Mouse (Mus musculus) CH12.LX (cell line): ENCODE measurements around the gene St6galnac4.

ENCODE experiments used
- BHLHE40 ChIP-seq: IDR thresholded peaks from 2 replicates; pipeline ENCODE4 v1.6.1; 2011; ENCODE audit warnings: mild to moderate bottlenecking, low read depth, low read length, improper control_type of control experiment
- CHD2 ChIP-seq: IDR thresholded peaks from 2 replicates; pipeline ENCODE4 v1.6.1; 2011; ENCODE audit warnings: low read length, improper control_type of control experiment
- CTCF ChIP-seq, 2 experiments: IDR thresholded peaks in 1 of 2; conservative IDR thresholded peaks in 1 of 2; 2 replicates each; pipeline ENCODE4 v1.5.1; 2011 to 2012; ENCODE audit warnings: low read depth in 2 of 2, low read length in 2 of 2, improper control_type of control experiment in 1 of 2, inconsistent platforms in 1 of 2, mild to moderate bottlenecking in 1 of 2, moderate library complexity in 1 of 2
- IRF4 ChIP-seq: IDR thresholded peaks from 2 replicates; pipeline ENCODE4 v1.6.1; 2014; ENCODE audit warnings: low read depth, mild to moderate bottlenecking, inconsistent platforms, low read length, improper control_type of control experiment
- KAT2A ChIP-seq: IDR thresholded peaks from 2 replicates; pipeline ENCODE4 v1.6.1; 2012; ENCODE audit warnings: low read length, improper control_type of control experiment, inconsistent platforms; ENCODE audit not compliant: insufficient replicate concordance
- NELFE ChIP-seq: IDR thresholded peaks from 2 replicates; pipeline ENCODE4 v1.6.1; 2011; ENCODE audit warnings: low read depth, low read length, improper control_type of control experiment
- NRF1 ChIP-seq: IDR thresholded peaks from 2 replicates; pipeline ENCODE4 v1.6.1; 2014; ENCODE audit warnings: low read depth, mild to moderate bottlenecking, inconsistent platforms, low read length, improper control_type of control experiment, moderate library complexity
- POLR2A ChIP-seq: IDR thresholded peaks from 2 replicates; pipeline ENCODE4 v1.6.1; 2011; ENCODE audit warnings: low read depth, mild to moderate bottlenecking, improper control_type of control experiment, low read length
- POLR2AphosphoS2 ChIP-seq: IDR thresholded peaks from 2 replicates; pipeline ENCODE4 v1.6.1; 2011; ENCODE audit warnings: low read depth, low read length, improper control_type of control experiment
- RAD21 ChIP-seq: IDR thresholded peaks from 2 replicates; pipeline ENCODE4 v1.6.1; 2011; ENCODE audit warnings: low read depth, mild to moderate bottlenecking, low read length, improper control_type of control experiment, moderate library complexity
- USF1 ChIP-seq: IDR thresholded peaks from 2 replicates; pipeline ENCODE4 v1.6.1; 2014; ENCODE audit warnings: low read depth, mild to moderate bottlenecking, inconsistent platforms, low read length, improper control_type of control experiment

GRCm38 (mm10) chr2:32637778-32638281 lies 50.9 kb downstream of the St6galnac4 start:
- TF ChIP-seq POLR2A (no peak), KAT2A (no peak), BHLHE40 (no peak), CTCF (conservative IDR thresholded peaks at IDR 0.05 in 1 of 2, IDR thresholded peaks at IDR 0.05 in 1 of 2; ENCODE audit: low read depth in 2 of 2, low read length in 2 of 2) (no peak), NRF1 (no peak), IRF4 (no peak), USF1 (no peak), RAD21 (no peak), CHD2 (no peak), POLR2AphosphoS2 (no peak), NELFE (no peak)
